Mouse (Mus musculus) retina, adult 2 months (tissue): ENCODE data around the gene Olfr1366.
"Not testable (repeated sequence)": the region's sequence is repeated elsewhere in the genome, so short reads cannot be mapped to it uniquely, and the experiment has no call there.

Experiments used
- DNase-seq: peaks from one replicate; pipeline ENCODE4 v3.0.0-alpha.2; 2012; ENCODE audit warnings: low read depth, low spot score

Gene Olfr1366

DNA sequence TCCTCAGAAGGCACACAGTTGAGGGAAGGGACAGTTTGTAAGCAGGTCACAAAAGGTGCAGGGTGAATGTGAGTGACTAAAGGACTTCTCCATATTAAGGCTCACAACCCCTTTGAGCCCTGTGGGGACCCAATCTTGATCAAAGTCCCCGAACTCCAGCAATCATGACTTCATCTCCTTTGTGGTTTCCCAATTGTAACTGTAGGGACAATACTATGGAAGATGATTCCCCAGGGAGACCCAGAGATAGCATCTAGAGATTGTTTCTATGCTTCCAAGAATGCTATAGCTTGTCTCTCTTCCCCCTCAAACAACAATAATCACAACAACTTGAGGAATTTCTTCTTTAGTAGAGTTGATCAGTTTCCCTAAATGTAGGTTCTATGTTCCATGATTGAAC lies at the start of gene Olfr1366:
Olfr1366 (minus strand) TSS at position 101 of the 400 bp plus-strand sequence.
- no peak for DNase-seq

DNA sequence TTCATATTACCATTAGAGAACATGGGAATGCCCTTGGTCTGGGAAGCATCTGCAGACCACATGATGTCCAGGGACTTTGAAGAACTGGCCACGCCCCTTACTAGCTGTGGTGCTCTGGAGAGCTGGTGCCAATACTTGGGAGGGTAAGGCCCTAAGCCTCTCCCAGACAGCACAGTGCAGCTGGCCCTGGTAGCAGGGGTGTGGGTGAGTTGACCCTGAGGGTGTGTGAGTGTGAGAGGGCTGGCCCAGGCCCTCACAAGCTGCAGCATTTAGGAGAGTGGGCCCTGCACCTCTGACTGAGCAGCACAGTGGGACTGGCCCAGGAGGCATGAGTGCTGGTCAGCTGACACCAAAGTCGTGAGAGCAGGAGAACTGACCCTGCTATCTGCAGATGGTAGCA lies 49.0 kb upstream of the Olfr1366 start:
- no peak for DNase-seq

DNA sequence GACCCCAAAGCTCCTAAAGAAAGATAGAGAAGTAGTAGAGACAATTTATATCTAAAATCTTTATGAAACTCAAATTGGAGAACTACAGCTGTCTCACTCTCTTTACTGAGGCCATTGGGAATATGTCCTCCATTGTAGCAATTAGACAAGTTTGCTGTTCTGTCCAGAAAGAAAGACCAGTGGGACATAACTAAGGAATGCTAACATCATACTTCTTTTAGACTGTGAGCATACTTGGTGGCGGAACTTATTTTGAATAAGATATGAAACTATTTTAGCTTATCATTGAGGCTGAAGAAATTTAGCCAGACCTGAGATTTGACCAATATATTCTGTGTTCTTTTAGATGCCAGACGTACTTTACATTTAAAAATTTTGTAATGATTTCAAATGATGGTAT lies 39.1 kb upstream of the Olfr1366 start, which contains the start of gene Olfr1364:
Olfr1364 (minus strand) TSS at position 101 of the 400 bp plus-strand sequence.
- DNase-seq: no peak

DNA sequence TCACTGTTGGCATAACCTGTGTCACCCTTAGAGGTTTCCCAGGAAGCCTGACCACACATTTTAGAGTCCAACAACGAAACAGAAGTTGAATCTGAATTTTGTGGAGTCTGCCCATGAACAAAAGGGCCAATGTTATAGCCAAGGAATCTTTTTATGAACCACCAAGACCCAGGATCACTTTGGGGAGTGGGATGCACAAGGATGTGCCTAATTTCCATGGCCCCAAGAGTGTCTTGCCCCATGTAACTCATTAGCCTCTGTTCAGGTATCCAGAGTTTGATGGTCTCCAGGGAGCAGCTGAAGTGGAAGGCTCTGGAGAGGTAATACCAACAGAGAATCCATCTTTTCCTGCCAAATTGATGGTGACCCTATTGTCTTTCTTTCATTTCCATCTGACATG lies 17.2 kb upstream of the Olfr1366 start, which contains the start of gene Olfr1535:
Olfr1535 (minus strand) TSS at position 101 of the 400 bp plus-strand sequence.
- no peak for DNase-seq

DNA sequence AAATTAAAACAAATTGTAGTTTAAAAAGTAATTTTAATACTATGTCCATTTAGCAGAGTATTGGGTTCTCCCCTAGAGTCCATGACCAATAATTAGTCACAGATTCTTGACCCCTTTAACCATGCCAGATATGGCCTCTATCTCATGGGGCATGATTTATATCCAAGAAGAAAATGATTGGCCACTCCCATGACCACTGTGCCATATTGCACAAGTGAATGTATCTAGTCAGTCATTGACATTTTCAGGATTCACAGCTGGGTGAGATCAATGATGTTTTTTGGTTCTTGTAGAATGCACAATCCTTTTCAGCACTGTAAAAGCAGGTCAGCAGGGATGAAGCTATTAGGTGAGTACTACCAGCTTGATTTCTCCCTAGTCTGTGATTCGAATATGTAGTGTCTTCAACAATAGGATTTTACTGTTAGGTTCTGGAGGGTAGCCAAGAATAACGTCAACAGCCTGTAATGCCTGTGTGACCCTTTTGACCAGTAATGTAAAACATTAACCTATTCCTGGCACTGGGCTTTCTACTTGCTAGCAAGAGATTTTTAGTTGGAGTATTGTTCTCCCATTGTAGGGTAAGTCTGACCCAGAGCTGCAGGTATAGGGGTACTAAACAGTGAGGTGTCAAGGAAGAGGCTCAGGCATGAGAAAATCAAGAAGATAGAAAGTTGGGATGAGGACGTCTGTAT lies 8.0 kb upstream of the Olfr1366 start:
- no peak for DNase-seq

DNA sequence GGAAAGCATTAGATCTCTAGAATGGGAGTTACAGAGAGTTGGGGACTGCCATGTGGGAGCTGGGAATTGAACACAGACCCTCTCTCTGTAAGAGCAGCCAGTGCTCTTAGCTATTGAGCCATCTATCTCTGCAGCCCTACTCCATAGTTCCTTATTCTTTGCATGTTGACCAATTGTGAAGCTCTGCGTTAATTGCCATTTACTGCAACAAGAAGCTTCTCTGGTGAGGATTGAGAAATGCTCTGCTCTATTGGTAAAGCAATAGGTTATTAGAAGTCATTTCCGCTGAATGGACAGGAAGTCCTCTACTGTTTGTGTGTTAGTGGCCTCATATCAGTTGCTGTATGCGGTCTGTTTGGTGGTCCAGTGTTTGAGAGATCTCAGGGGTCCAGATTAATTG lies 6.9 kb upstream of the Olfr1366 start:
- DNase-seq: no peak

DNA sequence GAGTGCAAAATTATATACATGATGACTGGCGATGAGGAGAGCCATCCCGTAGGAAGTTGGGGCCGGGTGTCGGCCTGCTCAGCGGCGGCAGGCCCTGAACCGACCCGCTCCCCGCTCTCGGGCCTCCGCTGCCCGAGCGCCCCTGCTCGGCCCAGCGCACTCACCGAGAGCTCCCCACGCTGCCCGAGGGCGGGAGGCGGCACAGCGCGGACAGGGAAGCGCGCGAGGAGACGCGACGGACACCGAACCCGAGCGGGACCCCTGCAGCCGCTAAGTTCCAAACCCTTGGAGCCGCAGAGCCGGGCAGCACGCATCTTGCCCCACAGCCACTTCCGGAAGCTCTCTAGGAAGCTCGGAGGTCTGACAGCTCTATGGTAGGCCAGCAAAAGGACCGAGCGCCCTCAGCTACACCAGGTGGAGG lies 11.8 kb downstream of the Olfr1366 start, which contains the start of gene Zkscan8:
Zkscan8 (minus strand) TSS at position 340 of the 421 bp plus-strand sequence.
- peak; percentile 83 for DNase-seq

DNA sequence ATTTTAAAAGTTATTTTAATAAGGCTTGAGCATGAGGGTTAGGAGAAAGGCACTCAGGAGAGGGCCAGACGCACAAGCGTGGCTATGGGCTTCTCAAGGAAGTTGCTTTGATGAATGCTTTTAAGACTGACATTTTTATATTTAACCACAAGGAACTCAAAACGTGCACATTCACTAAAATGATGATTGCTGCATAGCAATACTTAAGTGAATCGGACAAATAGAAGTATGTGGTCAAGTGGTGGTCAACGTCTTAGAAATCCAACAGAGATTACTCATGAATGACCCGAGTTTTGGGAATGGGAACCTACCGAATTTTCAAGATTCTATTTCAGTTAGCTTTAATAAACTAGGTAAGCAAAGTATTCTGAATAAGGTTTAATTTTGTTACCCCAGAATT lies 12.5 kb downstream of the Olfr1366 start:
- DNase-seq: no peak

DNA sequence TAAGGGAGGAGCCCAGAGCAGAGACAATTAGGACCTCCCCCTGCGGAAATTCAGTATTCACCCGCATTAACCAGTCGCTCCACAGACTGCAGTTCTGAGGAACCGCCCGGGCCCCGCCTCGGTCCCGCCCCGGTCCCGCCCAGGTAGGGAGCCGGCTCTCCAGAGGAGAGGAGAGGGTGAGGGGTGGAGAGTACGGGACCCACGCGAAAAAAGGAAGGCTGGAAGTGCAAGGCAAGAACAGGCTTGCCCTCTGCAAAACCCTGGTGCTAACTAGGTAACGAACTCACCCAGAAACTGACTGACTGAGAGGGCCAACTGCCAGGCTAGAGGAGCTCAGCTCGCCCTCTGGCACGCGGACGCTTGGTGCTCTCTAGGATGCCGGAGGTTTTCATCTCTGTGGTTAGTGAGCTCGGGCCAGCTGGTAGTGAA lies 36.4 kb downstream of the Olfr1366 start:
- DNase-seq: peak; percentile 75

DNA sequence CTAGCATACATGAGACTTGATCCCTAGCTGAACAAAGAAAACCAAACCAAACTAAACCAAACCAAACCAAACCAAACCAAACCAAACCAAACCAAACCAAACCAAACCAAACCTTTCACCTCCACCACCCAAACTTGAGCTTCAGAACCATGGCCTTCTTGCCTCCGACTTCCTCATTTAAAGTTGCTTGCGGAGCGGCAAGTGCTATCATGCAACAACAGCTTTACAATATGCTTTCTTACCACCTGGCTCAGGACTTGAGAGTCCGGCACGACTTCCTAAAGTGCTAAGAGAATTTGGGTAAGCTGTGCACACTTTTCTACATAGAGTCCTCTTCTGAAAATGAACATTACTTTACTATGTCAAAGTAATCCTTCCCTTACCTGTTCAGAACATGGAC lies 40.3 kb downstream of the Olfr1366 start:
- no peak for DNase-seq

DNA sequence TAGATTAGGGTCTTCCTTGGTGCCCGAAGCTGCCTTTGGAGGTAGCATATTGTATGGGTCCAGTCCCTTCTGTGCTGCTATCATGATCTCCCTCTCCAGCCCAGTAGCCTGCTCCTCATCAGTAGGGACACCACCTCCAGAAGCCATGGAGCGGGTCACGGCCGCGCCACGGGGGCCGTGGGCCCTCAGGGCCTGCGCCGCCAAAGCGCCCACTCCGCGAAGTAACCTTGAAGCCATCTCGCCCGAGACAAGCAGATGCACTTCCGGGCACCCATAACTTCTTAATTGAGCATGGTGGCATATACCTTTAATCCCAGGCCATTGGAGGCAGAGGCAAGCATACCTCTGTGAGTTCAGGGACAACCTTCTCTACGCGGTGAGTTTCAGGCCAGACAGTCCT lies 41.4 kb downstream of the Olfr1366 start, which contains the start of gene Gm11273:
Gm11273 (minus strand) TSS at position 237 of the 400 bp plus-strand sequence.
- not testable (repeated sequence) for DNase-seq

DNA sequence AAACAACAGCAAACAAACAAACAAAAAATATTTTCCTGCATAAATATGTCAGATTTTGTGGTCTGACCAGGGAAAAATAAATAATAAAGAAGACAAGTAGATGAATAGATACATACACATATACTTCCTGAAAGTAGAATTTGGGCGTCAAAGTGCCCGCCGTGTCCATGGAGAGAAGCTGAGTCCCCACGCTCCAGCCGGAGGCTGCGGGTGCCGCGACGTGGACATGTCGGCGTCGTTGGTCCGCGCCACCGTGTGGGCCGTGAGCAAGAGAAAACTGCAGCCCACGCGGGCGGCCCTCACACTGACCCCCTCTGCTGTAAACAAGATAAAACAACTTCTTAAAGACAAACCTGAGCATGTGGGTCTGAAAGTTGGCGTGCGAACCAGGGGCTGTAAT lies 47.5 kb downstream of the Olfr1366 start, which contains the start of gene AK157302:
AK157302 (plus strand) TSS at position 144 of the 400 bp plus-strand sequence.
- DNase-seq: no peak

DNA sequence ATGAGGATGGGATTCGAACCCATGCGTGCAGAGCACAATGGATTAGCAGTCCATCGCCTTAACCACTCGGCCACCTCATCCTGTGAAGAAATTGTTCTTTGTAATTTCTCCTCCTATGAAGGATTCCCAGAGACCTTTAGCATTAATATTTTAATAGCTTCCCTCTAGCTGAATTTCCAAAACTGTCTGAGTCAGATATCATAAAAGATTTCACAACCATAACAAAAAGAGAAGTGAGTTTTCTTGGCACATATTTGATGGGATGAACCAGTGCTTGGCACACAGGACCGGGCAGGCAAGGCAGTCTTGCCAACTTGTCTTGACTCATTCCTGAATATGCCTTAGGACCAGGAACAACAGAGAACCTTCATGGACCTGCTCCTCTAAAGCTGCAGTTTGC lies 49.8 kb downstream of the Olfr1366 start:
- DNase-seq: no peak

DNA sequence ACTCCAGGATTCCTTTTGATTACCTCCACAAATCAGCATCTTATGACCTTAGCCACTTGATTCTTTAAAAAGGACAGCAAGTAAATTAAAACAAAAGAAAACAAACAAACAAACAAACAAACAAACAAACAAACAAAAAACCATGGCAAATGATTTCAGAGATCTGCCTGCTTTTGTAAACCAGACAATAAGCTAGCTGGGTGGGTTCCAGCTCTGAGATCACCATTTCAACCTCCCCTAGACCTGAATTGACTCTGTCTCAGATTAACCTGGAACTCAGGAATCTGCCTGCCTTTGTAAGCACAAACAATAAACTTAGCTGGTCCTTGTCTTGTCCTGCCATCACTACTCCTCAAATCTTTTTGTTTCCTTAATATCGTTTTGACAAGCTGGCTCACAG lies 55.7 kb downstream of the Olfr1366 start:
- no peak for DNase-seq
